Mouse (Mus musculus) E14TG2a.4 (cell line): Measurements from ENCODE around the gene Fance.

Experiments
- H3K27me3 ChIP-seq: 2 replicates; pipeline ENCODE4 v1.6.1; 2014; ENCODE audit warnings: low read length, control low read depth; ENCODE audit not compliant: insufficient read depth
- H3K36me3 ChIP-seq: 2 replicates; pipeline ENCODE4 v1.6.1; 2014; ENCODE audit warnings: low read length, control low read depth; ENCODE audit not compliant: insufficient read depth
- H3K4me1 ChIP-seq: replicated peaks from 2 replicates; pipeline ENCODE4 v1.6.1; 2014; ENCODE audit warnings: low read depth, low read length, control low read depth
- H3K4me3 ChIP-seq: replicated peaks from 2 replicates; pipeline ENCODE4 v1.5.1; 2014; ENCODE audit warnings: mild to moderate bottlenecking, low read length
- H3K9me3 ChIP-seq: 2 replicates; pipeline ENCODE4 v1.6.1; 2014; ENCODE audit warnings: low read length, control low read depth
- CTCF ChIP-seq: conservative IDR thresholded peaks from 2 replicates; pipeline ENCODE4 v1.5.1; 2014; ENCODE audit warnings: low read length
- NANOG ChIP-seq: IDR thresholded peaks from 2 replicates; pipeline ENCODE4 v1.6.1; 2014; ENCODE audit warnings: borderline replicate concordance, low read length, mixed read lengths
- POU5F1 ChIP-seq: IDR thresholded peaks from 2 replicates; pipeline ENCODE4 v1.6.1; 2014; ENCODE audit warnings: low read length, borderline replicate concordance

Fance gene

DNA sequence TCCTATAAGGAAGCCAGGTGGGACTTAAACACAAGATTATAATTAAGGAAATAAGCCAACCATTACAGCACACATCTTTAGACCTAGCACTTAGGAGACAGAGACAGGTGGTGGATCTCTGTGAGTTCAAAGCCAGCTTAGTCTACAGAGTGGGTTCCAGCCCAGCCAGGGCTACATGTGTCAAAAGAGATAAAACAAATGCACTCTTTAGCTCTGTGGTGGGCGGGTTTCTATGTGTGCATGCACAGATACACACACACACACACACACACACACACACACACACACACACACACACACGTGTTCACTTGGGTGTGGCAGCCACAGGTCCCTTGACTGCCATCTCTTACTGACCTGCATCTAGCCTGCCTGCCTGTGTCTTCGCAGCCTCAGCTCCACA is 35.2 kb upstream of the Fance start:
- TF ChIP-seq NANOG (no peak), CTCF (no peak), POU5F1 (no peak)
- Histone ChIP-seq H3K4me3 (no peak overlapping the region), H3K27me3 (no peaks in the 10 kb centered on the region), H3K4me1 (peaks cover 81% of the 10 kb centered on the region), H3K9me3 (no peaks in the 10 kb centered on the region), H3K36me3 (peaks cover 4% of the 10 kb centered on the region)

DNA sequence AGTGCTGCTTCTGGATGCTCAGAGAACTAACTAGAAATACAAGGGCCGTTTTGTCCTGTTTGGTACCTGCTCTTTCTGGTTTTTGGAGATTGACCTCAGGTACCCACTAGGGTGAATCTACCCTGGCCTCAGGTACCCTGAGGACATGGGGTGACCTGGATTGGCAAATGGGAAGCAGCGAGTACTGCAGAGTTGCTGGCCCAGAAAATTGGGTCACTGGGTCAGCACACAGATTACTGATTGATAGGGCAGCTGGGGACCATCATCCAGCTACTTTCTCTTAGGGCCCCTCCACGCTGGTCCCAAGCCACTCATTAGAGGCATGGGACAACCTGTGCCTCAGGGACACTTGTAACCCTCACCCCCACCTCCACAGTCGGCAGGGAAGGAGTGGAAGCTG is 34.1 kb upstream of the Fance start:
- Histone ChIP-seq H3K9me3 (no peaks in the 10 kb centered on the region), H3K36me3 (peaks cover 4% of the 10 kb centered on the region), H3K27me3 (no peaks in the 10 kb centered on the region), H3K4me3 (no peak overlapping the region), H3K4me1 (peaks cover 78% of the 10 kb centered on the region)
- no peak for TF ChIP-seq POU5F1

- H3K9me3 ChIP-seq: no peaks in the 10 kb centered on the region
- peaks cover 77% of the 10 kb centered on the region for H3K4me1 ChIP-seq
- no peaks in the 10 kb centered on the region for H3K27me3 ChIP-seq
- H3K4me3 ChIP-seq: peak overlapping the region; percentile 35
- TF ChIP-seq NANOG (no peak), CTCF (no peak)
- peaks cover 4% of the 10 kb centered on the region for H3K36me3 ChIP-seq
Measured at GRCm38 (mm10) chr17:28279780-28280422, 33.4 kb upstream of the Fance start.

GRCm38 (mm10) chr17:28280423-28280800 is 32.9 kb upstream of the Fance start:
- H3K36me3 ChIP-seq: peaks cover 4% of the 10 kb centered on the region
- H3K9me3 ChIP-seq: no peaks in the 10 kb centered on the region
- peak overlapping the region; percentile 35 for H3K4me3 ChIP-seq
- peaks cover 78% of the 10 kb centered on the region for H3K4me1 ChIP-seq
- H3K27me3 ChIP-seq: no peaks in the 10 kb centered on the region
- TF ChIP-seq POU5F1 (no peak), NANOG (no peak), CTCF (no peak)

- peaks cover 82% of the 10 kb centered on the region for H3K4me1 ChIP-seq
- H3K4me3 ChIP-seq: peak overlapping the region; percentile 35
- H3K9me3 ChIP-seq: no peaks in the 10 kb centered on the region
- peaks cover 2% of the 10 kb centered on the region for H3K36me3 ChIP-seq
- no peaks in the 10 kb centered on the region for H3K27me3 ChIP-seq
- no peak for TF ChIP-seq NANOG
- TF ChIP-seq POU5F1: no peak
- no peak for TF ChIP-seq CTCF
Measured at GRCm38 (mm10) chr17:28280831-28281377, 32.4 kb upstream of the Fance start.

DNA sequence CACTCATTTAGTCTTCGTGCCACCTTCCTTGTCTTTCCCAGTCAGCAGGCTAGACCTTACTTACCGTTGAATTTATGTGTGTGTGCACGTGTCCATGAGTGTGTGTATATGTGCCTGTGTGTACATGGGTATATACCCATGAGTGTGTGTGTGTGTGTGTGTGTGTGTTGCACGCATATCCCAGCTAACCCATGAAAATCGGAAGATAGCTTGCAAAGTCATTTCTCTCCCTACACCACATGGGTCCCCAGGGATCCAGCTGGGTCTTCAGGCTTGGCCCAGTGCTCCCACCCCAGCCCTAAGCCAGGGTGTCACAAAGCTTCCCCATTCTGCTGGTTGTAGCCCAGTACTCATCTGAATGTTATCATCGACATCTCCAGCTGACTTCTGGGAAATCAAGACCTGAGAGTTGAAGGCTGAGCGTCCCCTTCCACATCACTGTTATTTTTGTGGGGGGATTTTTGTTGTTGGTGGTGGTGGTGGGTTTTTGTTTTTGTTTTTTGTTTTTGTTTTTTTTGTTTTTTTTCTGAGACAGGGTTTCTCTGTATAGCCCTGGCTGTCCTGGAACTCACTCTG is 31.4 kb upstream of the Fance start:
- Histone ChIP-seq H3K36me3 (no peaks in the 10 kb centered on the region; the same call in 1 of the 2 replicates), H3K4me1 (peaks cover 84% of the 10 kb centered on the region), H3K4me3 (no peak overlapping the region), H3K27me3 (no peaks in the 10 kb centered on the region), H3K9me3 (no peaks in the 10 kb centered on the region)
- no peak for TF ChIP-seq NANOG
- no peak for TF ChIP-seq POU5F1
- TF ChIP-seq CTCF: no peak

GRCm38 (mm10) chr17:28283199-28283598 is 30.1 kb upstream of the Fance start:
- Histone ChIP-seq H3K4me1 (peaks cover 84% of the 10 kb centered on the region), H3K4me3 (no peak overlapping the region), H3K36me3 (no peaks in the 10 kb centered on the region; the same call in 1 of the 2 replicates), H3K9me3 (no peaks in the 10 kb centered on the region), H3K27me3 (no peaks in the 10 kb centered on the region)
- TF ChIP-seq CTCF (no peak), NANOG (no peak), POU5F1 (no peak)

- no peak for TF ChIP-seq NANOG
- no peak for TF ChIP-seq POU5F1
- TF ChIP-seq CTCF: no peak
- peak overlapping the region; percentile 1; the same call in 1 of the 2 replicates for H3K4me3 ChIP-seq
- peaks cover 67% of the 10 kb centered on the region for H3K4me1 ChIP-seq
- H3K36me3 ChIP-seq: peaks cover 5% of the 10 kb centered on the region
- H3K27me3 ChIP-seq: no peaks in the 10 kb centered on the region
- H3K9me3 ChIP-seq: no peaks in the 10 kb centered on the region
Measured at GRCm38 (mm10) chr17:28286133-28286532, 27.2 kb upstream of the Fance start.
